Mouse (Mus musculus): ENCODE data around the gene Ankub1. TPM values are rescaled to one million over a fixed set of nuclear protein-coding genes. Genes with fewer than 3 reads are reported as not detected.
A peak's percentile ranks its signal among the peaks of the same experiment; 100 is the strongest.

Gene Ankub1
- total and polyA plus RNA-seq, 2 experiments from 2014 or later, result 0.34 to 1.2 TPM

- no peak for ATAC-seq
- no peaks in the 10 kb centered on the region for H3K9me3 ChIP-seq (ENCODE audit: low read length)
- no peak for DNase-seq (ENCODE audit: low spot score)
- no peaks in the 10 kb centered on the region for H3K27me3 ChIP-seq (ENCODE audit: insufficient read depth, low read length)
- no peaks in the 10 kb centered on the region for H3K36me3 ChIP-seq (ENCODE audit: insufficient read depth, low read length)
- no peak overlapping the region for H3K4me2 ChIP-seq (ENCODE audit: low read depth, low read length)
- no peak overlapping the region for H3K4me3 ChIP-seq (ENCODE audit: low read length)
- H3K4me1 ChIP-seq (ENCODE audit: insufficient read depth, low read length), result no peaks in the 10 kb centered on the region
- H3K9ac ChIP-seq (replicated peaks; ENCODE audit: low read length), result no peak overlapping the region
- WGBS, result 95% methylated on average over 9 of the region's 9 CpGs
- no peak overlapping the region for H3K27ac ChIP-seq
- TF ChIP-seq CTCF (IDR thresholded peaks at IDR 0.05; ENCODE audit: low read depth), result no peak
These were observed 4.2 kb upstream of the Ankub1 start for GRCm38 (mm10) chr3:57696779-57697178.

DNA sequence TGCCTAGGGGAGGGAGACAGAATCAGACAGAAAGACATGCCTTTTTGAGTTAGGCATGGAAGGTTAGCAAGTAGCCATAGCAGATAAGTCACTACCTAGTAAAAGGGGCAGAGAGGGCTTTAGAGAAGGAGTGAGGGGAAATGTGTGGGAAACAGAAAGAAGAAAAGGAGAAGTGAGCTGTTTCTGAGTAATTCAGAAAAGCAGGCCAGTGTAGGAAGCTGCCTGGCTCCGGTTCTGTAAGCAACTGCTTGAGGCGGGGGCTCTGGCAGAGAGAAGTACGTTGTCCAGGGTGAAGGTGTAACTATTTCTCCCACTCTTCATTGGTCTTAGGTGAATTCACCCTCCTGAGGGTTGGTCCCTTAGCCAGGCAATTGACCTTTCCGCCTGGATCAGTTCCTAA, 3.6 kb upstream of the Ankub1 start:
- H3K4me2 ChIP-seq (ENCODE audit: low read depth, low read length), result no peak overlapping the region
- no peaks in the 10 kb centered on the region for H3K27me3 ChIP-seq (ENCODE audit: insufficient read depth, low read length)
- H3K4me3 ChIP-seq (ENCODE audit: low read length), result no peak overlapping the region
- H3K4me1 ChIP-seq (ENCODE audit: insufficient read depth, low read length), result no peaks in the 10 kb centered on the region
- H3K36me3 ChIP-seq (ENCODE audit: insufficient read depth, low read length), result no peaks in the 10 kb centered on the region
- ATAC-seq (no peak), DNase-seq (ENCODE audit: low spot score) (no peak)
- H3K27ac ChIP-seq, result no peak overlapping the region
- no peak for TF ChIP-seq CTCF (IDR thresholded peaks at IDR 0.05; ENCODE audit: low read depth)
- no peak overlapping the region for H3K9ac ChIP-seq (replicated peaks; ENCODE audit: low read length)
- 83% methylated on average over 4 of the region's 4 CpGs for WGBS
- H3K9me3 ChIP-seq (ENCODE audit: low read length), result no peaks in the 10 kb centered on the region

DNA sequence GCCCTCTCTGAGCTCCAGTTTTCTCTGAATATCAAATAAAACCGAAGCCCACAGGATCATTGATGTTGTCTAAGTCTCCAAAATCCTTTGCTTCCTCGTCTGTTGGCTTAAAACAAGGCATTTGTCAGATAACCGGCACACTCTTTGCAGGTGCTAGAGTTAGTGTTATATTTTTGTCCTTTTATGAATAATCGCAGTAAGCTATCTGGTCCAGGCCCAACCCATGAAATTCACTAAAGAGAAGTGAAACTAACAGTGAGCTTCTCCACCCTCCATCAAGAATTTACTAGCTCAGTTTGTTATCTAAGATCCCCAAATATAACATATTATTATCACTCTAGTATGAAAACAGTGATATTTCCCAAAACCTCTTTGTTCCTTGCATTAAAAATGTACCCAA, 827 bp downstream of the Ankub1 start:
- no peak for ATAC-seq
- 82% methylated on average over 4 of the region's 4 CpGs for WGBS
- no peaks in the 10 kb centered on the region for H3K4me1 ChIP-seq (ENCODE audit: insufficient read depth, low read length)

DNA sequence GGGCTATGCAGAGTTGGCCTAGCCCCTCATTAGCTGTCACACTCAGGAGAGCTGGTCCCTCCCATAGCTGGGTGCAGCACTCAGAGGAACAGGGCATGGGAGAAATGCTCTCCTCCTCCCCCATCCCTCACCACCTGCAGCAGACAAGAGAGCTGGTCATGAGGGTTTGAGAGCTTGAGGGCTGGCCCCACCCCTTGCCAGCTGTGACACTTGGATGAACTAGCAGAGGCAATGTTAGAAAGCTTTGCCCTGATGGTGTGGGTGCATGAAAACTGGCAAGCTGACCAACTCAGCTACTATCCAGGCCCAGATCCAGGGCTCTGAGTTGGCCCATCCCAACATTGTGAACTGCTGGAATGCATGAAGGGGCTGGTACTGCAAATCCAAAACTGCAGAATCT, 14.8 kb downstream of the Ankub1 start:
- no peak for TF ChIP-seq CTCF (IDR thresholded peaks at IDR 0.05; ENCODE audit: low read depth)
- Histone ChIP-seq H3K9ac (replicated peaks; ENCODE audit: low read length) (no peak overlapping the region), H3K4me3 (ENCODE audit: low read length) (no peak overlapping the region), H3K4me1 (ENCODE audit: insufficient read depth, low read length) (no peaks in the 10 kb centered on the region), H3K27me3 (ENCODE audit: insufficient read depth, low read length) (no peaks in the 10 kb centered on the region), H3K9me3 (ENCODE audit: low read length) (no peaks in the 10 kb centered on the region), H3K27ac (no peak overlapping the region), H3K4me2 (ENCODE audit: low read depth, low read length) (no peak overlapping the region), H3K36me3 (ENCODE audit: insufficient read depth, low read length) (no peaks in the 10 kb centered on the region)
- DNase-seq (ENCODE audit: low spot score), result no peak
- ATAC-seq, result no peak

More for the DNA sequence above, 827 bp downstream of the Ankub1 start:
- DNase-seq (ENCODE audit: low spot score), result no peak
- Histone ChIP-seq H3K9ac (replicated peaks; ENCODE audit: low read length) (no peak overlapping the region), H3K9me3 (ENCODE audit: low read length) (no peaks in the 10 kb centered on the region), H3K27me3 (ENCODE audit: insufficient read depth, low read length) (no peaks in the 10 kb centered on the region), H3K4me3 (ENCODE audit: low read length) (no peak overlapping the region), H3K27ac (no peak overlapping the region), H3K4me2 (ENCODE audit: low read depth, low read length) (no peak overlapping the region), H3K36me3 (ENCODE audit: insufficient read depth, low read length) (no peaks in the 10 kb centered on the region)
- no peak for TF ChIP-seq CTCF (IDR thresholded peaks at IDR 0.05; ENCODE audit: low read depth)

DNA sequence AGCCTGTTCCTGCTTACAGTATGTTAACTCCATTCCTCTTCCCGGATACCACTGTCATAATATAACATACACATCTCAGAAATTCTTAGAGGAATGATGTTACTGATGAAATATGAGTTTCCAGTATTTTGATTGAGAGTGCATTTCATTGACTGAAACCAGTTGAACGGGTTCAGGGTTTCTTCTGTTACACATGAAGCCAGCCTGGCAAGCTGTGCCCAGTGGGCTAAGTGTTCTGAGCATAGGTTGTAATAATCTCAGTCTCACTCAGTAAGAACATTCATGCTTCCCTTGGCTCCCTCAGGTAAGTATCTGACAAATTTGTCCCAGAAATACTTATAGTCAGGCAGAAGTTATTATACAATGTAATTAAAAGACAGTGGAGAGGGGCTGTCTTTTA, 18.5 kb downstream of the Ankub1 start:
- Histone ChIP-seq H3K27ac (no peak overlapping the region), H3K4me1 (ENCODE audit: insufficient read depth, low read length) (no peaks in the 10 kb centered on the region), H3K9me3 (ENCODE audit: low read length) (no peaks in the 10 kb centered on the region), H3K9ac (replicated peaks; ENCODE audit: low read length) (no peak overlapping the region), H3K4me3 (ENCODE audit: low read length) (no peak overlapping the region), H3K36me3 (ENCODE audit: insufficient read depth, low read length) (no peaks in the 10 kb centered on the region), H3K4me2 (ENCODE audit: low read depth, low read length) (no peak overlapping the region), H3K27me3 (ENCODE audit: insufficient read depth, low read length) (no peaks in the 10 kb centered on the region)
- WGBS, result 86% methylated on average over 2 of the region's 2 CpGs
- DNase-seq (ENCODE audit: low spot score) (no peak), ATAC-seq (no peak)
- no peak for TF ChIP-seq CTCF (IDR thresholded peaks at IDR 0.05; ENCODE audit: low read depth)

GRCm38 (mm10) chr3:57673586-57673985, 19.0 kb downstream of the Ankub1 start:
- no peaks in the 10 kb centered on the region for H3K9me3 ChIP-seq (ENCODE audit: low read length)
- no peak overlapping the region for H3K4me3 ChIP-seq (ENCODE audit: low read length)
- no peak overlapping the region for H3K27ac ChIP-seq
- no peak overlapping the region for H3K4me2 ChIP-seq (ENCODE audit: low read depth, low read length)
- H3K36me3 ChIP-seq (ENCODE audit: insufficient read depth, low read length), result no peaks in the 10 kb centered on the region
- no peaks in the 10 kb centered on the region for H3K4me1 ChIP-seq (ENCODE audit: insufficient read depth, low read length)
- DNase-seq (ENCODE audit: low spot score) (no peak), ATAC-seq (no peak)
- 88% methylated on average over 4 of the region's 4 CpGs for WGBS
- TF ChIP-seq CTCF (IDR thresholded peaks at IDR 0.05; ENCODE audit: low read depth), result no peak
- no peaks in the 10 kb centered on the region for H3K27me3 ChIP-seq (ENCODE audit: insufficient read depth, low read length)
- no peak overlapping the region for H3K9ac ChIP-seq (replicated peaks; ENCODE audit: low read length)

- H3K9ac ChIP-seq (replicated peaks; ENCODE audit: low read length), result no peak overlapping the region
- H3K27me3 ChIP-seq (ENCODE audit: insufficient read depth, low read length), result no peaks in the 10 kb centered on the region
- H3K4me1 ChIP-seq (ENCODE audit: insufficient read depth, low read length), result no peaks in the 10 kb centered on the region
- peak overlapping the region; percentile 43; the same call in 1 of the 2 replicates for H3K27ac ChIP-seq
- peak overlapping the region; percentile 54 for H3K4me2 ChIP-seq (ENCODE audit: low read depth, low read length)
- no peaks in the 10 kb centered on the region for H3K36me3 ChIP-seq (ENCODE audit: insufficient read depth, low read length)
- peak; percentile 94 for ATAC-seq
- 17% methylated on average over 14 of the region's 14 CpGs for WGBS
- peak; percentile 82 for TF ChIP-seq CTCF (IDR thresholded peaks at IDR 0.05; ENCODE audit: low read depth)
- peak; percentile 96 for DNase-seq (ENCODE audit: low spot score)
- H3K9me3 ChIP-seq (ENCODE audit: low read length), result no peaks in the 10 kb centered on the region
- H3K4me3 ChIP-seq (ENCODE audit: low read length), result peak overlapping the region; percentile 29
These were observed 25.4 kb downstream of the Ankub1 start for GRCm38 (mm10) chr3:57667054-57667723.
